Mouse (Mus musculus): ENCODE data around the gene Sipa1l1.

GRCm38 (mm10) chr12:82313091-82313490 lies 144.0 kb downstream of the Sipa1l1 start:
- TF ChIP-seq CTCF (IDR thresholded peaks at IDR 0.05; ENCODE audit: extremely low read depth, insufficient read depth, low read length) (no peak), POLR2A (IDR thresholded peaks at IDR 0.05; ENCODE audit: extremely low read depth, insufficient read depth, low read length) (no peak)

Data from cortical plate, adult 2 months (tissue).